Mouse (Mus musculus) lung, embryonic 15.5 days (tissue): ENCODE data around the gene Ankrd6. TPM values are rescaled to one million over a fixed set of nuclear protein-coding genes. Genes with fewer than 3 reads are reported as not detected.
A peak's percentile ranks its signal among the peaks of the same experiment; 100 is the strongest.

Source experiments
- ATAC-seq: fragments of 200-750 bp; cut with Nextera tagmentation; 2 replicates; pipeline ENCODE4 v1.8.0; 2017; ENCODE audit warnings: moderate number of reproducible peaks, borderline replicate concordance; ENCODE audit not compliant: low FRiP score, low TSS enrichment; ENCODE audit errors: extremely low read depth
- H3K27ac ChIP-seq: fragments of 300-500 bp; sonication (generic); 2 replicates; pipeline ENCODE4 v1.5.1; 2015; ENCODE audit warnings: moderate library complexity, mild to moderate bottlenecking, inconsistent platforms
- H3K27me3 ChIP-seq: fragments of 300-500 bp; sonication (generic); 2 replicates; pipeline ENCODE4 v1.6.1; 2015; ENCODE audit warnings: inconsistent platforms
- H3K36me3 ChIP-seq: fragments of 300-500 bp; sonication (generic); 2 replicates; pipeline ENCODE4 v1.6.1; 2015; ENCODE audit warnings: inconsistent platforms
- H3K4me1 ChIP-seq: fragments of 300-500 bp; sonication (generic); 2 replicates; pipeline ENCODE4 v1.6.1; 2015; ENCODE audit warnings: inconsistent platforms
- H3K4me2 ChIP-seq: fragments of 300-500 bp; sonication (generic); 2 replicates; pipeline ENCODE4 v1.6.1; 2015; ENCODE audit warnings: inconsistent platforms, mild to moderate bottlenecking, moderate library complexity
- H3K4me3 ChIP-seq: fragments of 300-500 bp; sonication (generic); 2 replicates; pipeline ENCODE4 v1.5.1; 2015; ENCODE audit warnings: mild to moderate bottlenecking, inconsistent platforms
- H3K9ac ChIP-seq: fragments of 300-500 bp; sonication (generic); 2 replicates; pipeline ENCODE4 v1.6.1; 2015; ENCODE audit warnings: inconsistent platforms
- H3K9me3 ChIP-seq: fragments of 300-500 bp; sonication (generic); 2 replicates; pipeline ENCODE4 v1.6.1; 2016; ENCODE audit warnings: inconsistent platforms
- WGBS: fragments of 180-500 bp; shearing (Covaris S2); methylation state at CpG from one replicate; pipeline ENCODE4 v1.1.7; 2015; 5-methylcytosine and 5-hydroxymethylcytosine counted together
- polyA plus RNA-seq: library from polyadenylated mRNA; unstranded; fragments of >200 nt; fragmentation: Nextera tagmentation; extraction: Ambion mirVana; gene quantifications from 2 replicates; pipeline ENCODE4 v1.2.1, GENCODE M21; 2015

The Ankrd6 gene
- polyA plus RNA-seq, 1 experiment from 2014 or later: 4.0 TPM

DNA sequence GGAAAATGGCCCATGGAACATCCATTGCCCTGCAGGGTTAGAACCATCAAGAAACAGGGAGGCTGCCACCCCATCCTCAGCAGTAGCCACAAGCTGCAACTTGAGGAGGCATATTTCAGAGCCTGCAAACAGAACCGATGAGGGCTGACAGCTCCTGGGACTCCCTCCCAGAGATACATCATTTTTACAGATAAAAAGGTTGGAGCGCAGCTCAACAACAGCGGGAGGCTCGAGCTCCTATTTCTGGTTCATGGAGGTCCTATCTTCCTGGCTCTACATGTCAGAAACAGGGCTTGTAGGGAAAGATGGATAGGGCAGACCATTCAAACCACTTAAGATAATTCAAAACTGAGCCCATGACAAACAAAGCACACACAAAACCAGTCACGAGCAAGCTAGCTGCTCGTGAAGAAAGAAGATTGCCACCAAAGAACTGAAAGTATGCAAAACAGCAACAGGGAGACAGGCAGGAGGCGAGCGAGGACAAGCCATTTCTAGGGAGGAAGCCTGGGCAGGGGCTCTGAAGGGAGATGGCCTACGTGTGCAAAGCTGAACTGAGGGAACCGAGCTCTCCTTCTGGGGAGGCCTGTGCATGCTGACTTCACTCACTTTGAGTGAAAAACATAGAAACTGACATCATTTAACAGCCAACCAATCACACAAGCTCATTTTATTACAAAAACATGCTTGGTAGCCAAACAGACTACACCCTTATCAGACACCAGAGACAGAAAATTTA, 60.5 kb downstream of the Ankrd6 start:
- WGBS: 30% methylated on average over 10 of the region's 10 CpGs
- H3K27ac ChIP-seq: no peak overlapping the region

DNA sequence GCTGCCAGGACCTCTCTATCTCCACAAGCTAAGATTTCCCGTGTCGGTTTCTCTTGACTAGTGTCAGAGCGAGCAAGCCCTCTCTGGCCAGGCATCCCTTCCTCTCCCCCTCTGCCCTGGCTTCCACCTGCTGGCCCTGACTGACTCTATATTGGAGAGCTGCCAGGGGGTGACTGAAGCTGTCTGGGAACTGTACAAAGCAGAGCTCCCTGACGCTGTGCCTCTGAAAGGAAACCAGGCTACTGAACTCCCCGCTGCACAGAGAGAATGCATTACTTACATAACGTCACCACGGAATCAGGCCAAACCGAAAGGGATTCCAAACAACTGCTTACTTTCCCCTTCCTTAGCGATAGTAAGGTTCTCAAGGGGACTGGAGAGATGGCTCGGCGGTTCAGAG, 61.4 kb downstream of the Ankrd6 start:
- Histone ChIP-seq H3K4me1 (no peaks in the 10 kb centered on the region), H3K36me3 (no peaks in the 10 kb centered on the region), H3K4me3 (no peak overlapping the region), H3K9ac (no peak overlapping the region), H3K27me3 (no peaks in the 10 kb centered on the region), H3K4me2 (peak overlapping the region; percentile 14; the same call in 1 of the 2 replicates), H3K9me3 (0 out of 2 replicates have a peak, but pooled peaks cover under 1% of the 10 kb centered on the region), H3K27ac (no peak overlapping the region)
- ATAC-seq: peak; percentile 56; the same call in 1 of the 2 replicates
- 50% methylated on average over 11 of the region's 11 CpGs for WGBS

More for the DNA sequence above, 60.5 kb downstream of the Ankrd6 start:
- H3K9ac ChIP-seq: no peak overlapping the region
- H3K4me2 ChIP-seq: no peak overlapping the region
- no peaks in the 10 kb centered on the region for H3K4me1 ChIP-seq
- no peak overlapping the region for H3K4me3 ChIP-seq
- H3K27me3 ChIP-seq: no peaks in the 10 kb centered on the region
- ATAC-seq: no peak
- 0 out of 2 replicates have a peak, but pooled peaks cover 5% of the 10 kb centered on the region for H3K9me3 ChIP-seq
- no peaks in the 10 kb centered on the region for H3K36me3 ChIP-seq

DNA sequence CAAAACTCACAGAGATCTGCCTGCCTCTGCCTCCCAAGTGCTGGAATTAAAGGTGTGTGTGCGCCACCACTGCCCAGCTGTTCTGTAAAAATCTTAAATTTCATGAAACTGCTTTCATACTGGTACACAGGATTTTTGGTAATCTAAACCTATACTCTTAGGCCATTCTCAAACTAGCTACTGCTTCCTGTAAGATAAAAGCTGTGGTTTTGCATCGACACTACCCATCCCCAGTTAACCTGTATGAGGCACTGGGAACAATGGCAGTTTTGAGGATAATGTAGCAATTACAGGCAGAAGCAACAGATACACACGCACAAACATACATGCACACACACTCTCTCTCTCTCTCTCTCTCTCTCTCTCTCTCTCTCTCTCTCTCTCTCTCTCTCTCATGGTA, 64.2 kb downstream of the Ankrd6 start:
- Histone ChIP-seq H3K27me3 (no peaks in the 10 kb centered on the region), H3K36me3 (no peaks in the 10 kb centered on the region), H3K4me1 (no peaks in the 10 kb centered on the region), H3K4me3 (no peak overlapping the region), H3K4me2 (no peak overlapping the region), H3K9me3 (no peaks in the 10 kb centered on the region), H3K27ac (no peak overlapping the region), H3K9ac (no peak overlapping the region)
- ATAC-seq: no peak
- 92% methylated on average over 3 of the region's 3 CpGs for WGBS

GRCm38 (mm10) chr4:32884599-32884998, 66.0 kb downstream of the Ankrd6 start:
- no peak overlapping the region for H3K4me3 ChIP-seq
- H3K9ac ChIP-seq: no peak overlapping the region
- H3K27ac ChIP-seq: no peak overlapping the region
- ATAC-seq: no peak
- H3K27me3 ChIP-seq: no peaks in the 10 kb centered on the region
- 46% methylated on average over 9 of the region's 9 CpGs for WGBS
- no peaks in the 10 kb centered on the region for H3K36me3 ChIP-seq
- no peaks in the 10 kb centered on the region for H3K4me1 ChIP-seq
- H3K9me3 ChIP-seq: no peaks in the 10 kb centered on the region
- no peak overlapping the region for H3K4me2 ChIP-seq

GRCm38 (mm10) chr4:32881001-32881400, 69.6 kb downstream of the Ankrd6 start:
- Histone ChIP-seq H3K4me2 (no peak overlapping the region), H3K4me3 (no peak overlapping the region), H3K36me3 (no peaks in the 10 kb centered on the region), H3K4me1 (no peaks in the 10 kb centered on the region), H3K9me3 (no peaks in the 10 kb centered on the region), H3K27me3 (no peaks in the 10 kb centered on the region), H3K9ac (no peak overlapping the region), H3K27ac (no peak overlapping the region)
- ATAC-seq: no peak
- 52% methylated on average over 4 of the region's 4 CpGs for WGBS

GRCm38 (mm10) chr4:32874669-32875068, 76.0 kb downstream of the Ankrd6 start:
- no peak overlapping the region for H3K9ac ChIP-seq
- H3K4me1 ChIP-seq: no peaks in the 10 kb centered on the region
- no peaks in the 10 kb centered on the region for H3K27me3 ChIP-seq
- no peaks in the 10 kb centered on the region for H3K9me3 ChIP-seq
- no peak for ATAC-seq
- WGBS: 73% methylated on average over 4 of the region's 4 CpGs
- no peak overlapping the region for H3K4me3 ChIP-seq
- H3K4me2 ChIP-seq: no peak overlapping the region
- H3K36me3 ChIP-seq: no peaks in the 10 kb centered on the region
- no peak overlapping the region for H3K27ac ChIP-seq

DNA sequence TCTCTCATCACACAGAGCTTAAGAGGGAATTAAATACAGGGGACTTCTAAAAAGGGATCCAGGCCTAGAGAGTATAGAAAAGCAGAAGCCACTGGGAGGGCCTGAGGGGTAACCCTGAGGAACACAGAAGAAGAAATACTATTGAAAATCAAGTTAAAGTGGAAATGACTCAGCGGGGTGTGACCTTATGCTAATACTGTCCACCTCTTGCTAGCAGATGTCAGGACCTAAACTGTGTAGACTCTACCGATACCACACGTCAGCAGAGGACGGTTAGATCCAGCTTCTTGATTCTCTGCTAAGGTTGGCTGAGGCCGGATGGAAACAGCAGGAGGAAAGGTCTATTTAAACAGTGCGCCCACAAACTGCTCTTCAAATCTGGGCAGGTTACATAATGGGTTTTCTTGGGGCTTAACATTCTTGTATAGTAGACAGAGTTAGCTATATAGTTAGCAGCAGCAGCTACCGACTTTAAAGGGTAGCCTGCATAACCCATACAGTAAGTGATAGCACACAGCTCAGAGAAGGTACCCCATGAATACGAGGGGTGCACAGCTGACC, 78.4 kb downstream of the Ankrd6 start:
- Histone ChIP-seq H3K9ac (no peak overlapping the region), H3K4me1 (no peaks in the 10 kb centered on the region), H3K4me3 (no peak overlapping the region), H3K4me2 (no peak overlapping the region), H3K27ac (no peak overlapping the region), H3K9me3 (no peaks in the 10 kb centered on the region), H3K27me3 (no peaks in the 10 kb centered on the region), H3K36me3 (no peaks in the 10 kb centered on the region)
- ATAC-seq: no peak
- WGBS: 74% methylated on average over 8 of the region's 8 CpGs

GRCm38 (mm10) chr4:32869370-32869769, 81.3 kb downstream of the Ankrd6 start:
- Histone ChIP-seq H3K27me3 (peaks cover 5% of the 10 kb centered on the region; the same call in 1 of the 2 replicates), H3K36me3 (no peaks in the 10 kb centered on the region), H3K4me2 (no peak overlapping the region), H3K27ac (no peak overlapping the region), H3K4me1 (no peaks in the 10 kb centered on the region), H3K4me3 (no peak overlapping the region), H3K9me3 (no peaks in the 10 kb centered on the region), H3K9ac (no peak overlapping the region)
- 31% methylated on average over 9 of the region's 9 CpGs for WGBS
- ATAC-seq: no peak

GRCm38 (mm10) chr4:32868858-32869257, 81.8 kb downstream of the Ankrd6 start:
- ATAC-seq: no peak
- Histone ChIP-seq H3K4me1 (no peaks in the 10 kb centered on the region), H3K27me3 (peaks cover 7% of the 10 kb centered on the region; the same call in 1 of the 2 replicates), H3K9ac (no peak overlapping the region), H3K4me2 (no peak overlapping the region), H3K27ac (no peak overlapping the region), H3K4me3 (no peak overlapping the region), H3K36me3 (no peaks in the 10 kb centered on the region), H3K9me3 (no peaks in the 10 kb centered on the region)
- WGBS: 26% methylated on average over 8 of the region's 8 CpGs

- Histone ChIP-seq H3K4me3 (no peak overlapping the region), H3K9me3 (no peaks in the 10 kb centered on the region), H3K9ac (no peak overlapping the region), H3K27ac (no peak overlapping the region), H3K4me1 (no peaks in the 10 kb centered on the region), H3K27me3 (peaks cover 7% of the 10 kb centered on the region; the same call in 1 of the 2 replicates), H3K36me3 (no peaks in the 10 kb centered on the region), H3K4me2 (no peak overlapping the region)
- no peak for ATAC-seq
- 49% methylated on average over 4 of the region's 4 CpGs for WGBS
Measured at GRCm38 (mm10) chr4:32868437-32868836, 82.2 kb downstream of the Ankrd6 start.

DNA sequence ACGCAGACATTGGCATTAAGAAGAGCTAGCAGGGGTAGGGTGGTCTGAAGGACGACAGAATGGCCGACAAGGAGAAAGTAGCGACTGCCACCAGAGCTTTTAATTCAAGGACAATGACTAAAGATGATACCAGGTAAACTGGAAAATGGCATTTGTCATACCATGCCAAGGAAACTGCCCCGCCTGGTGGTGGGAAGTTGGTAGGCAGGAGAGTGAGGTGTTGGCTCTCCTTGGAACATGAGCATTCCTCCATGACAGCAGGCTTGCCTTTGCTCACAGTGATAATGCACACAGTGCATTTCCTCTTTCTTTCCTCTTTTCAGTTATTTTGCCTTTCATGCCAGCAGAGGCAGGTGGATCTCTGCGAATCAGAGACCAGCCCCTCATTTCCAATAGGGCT, 83.2 kb downstream of the Ankrd6 start:
- Histone ChIP-seq H3K27me3 (peaks cover 7% of the 10 kb centered on the region; the same call in 1 of the 2 replicates), H3K4me3 (no peak overlapping the region), H3K4me1 (no peaks in the 10 kb centered on the region), H3K9me3 (no peaks in the 10 kb centered on the region), H3K4me2 (no peak overlapping the region), H3K36me3 (no peaks in the 10 kb centered on the region), H3K9ac (no peak overlapping the region), H3K27ac (no peak overlapping the region)
- 81% methylated on average over 6 of the region's 6 CpGs for WGBS
- no peak for ATAC-seq

GRCm38 (mm10) chr4:32864867-32865242, 85.8 kb downstream of the Ankrd6 start:
- Histone ChIP-seq H3K9ac (no peak overlapping the region), H3K9me3 (no peaks in the 10 kb centered on the region), H3K4me1 (no peaks in the 10 kb centered on the region), H3K4me2 (no peak overlapping the region), H3K4me3 (no peak overlapping the region), H3K27me3 (peaks cover 7% of the 10 kb centered on the region; the same call in 1 of the 2 replicates), H3K27ac (no peak overlapping the region), H3K36me3 (no peaks in the 10 kb centered on the region)
- ATAC-seq: no peak
- whole genome bisulfite sequencing: 81% methylated on average over 6 of the region's 6 CpGs
